Mouse (Mus musculus): ENCODE measurements around the gene Spdef.

Gene Spdef

GRCm38 (mm10) chr17:27726527-27726926, 2.2 kb downstream of the Spdef start:
- no peak for DNase-seq (ENCODE audit: extremely low read depth, insufficient read length, low spot score)

GRCm38 (mm10) chr17:27725412-27725811, 3.3 kb downstream of the Spdef start:
- DNase-seq (ENCODE audit: extremely low read depth, insufficient read length, low spot score) = no peak

- no peak for DNase-seq (ENCODE audit: extremely low read depth, insufficient read length, low spot score)
Observed at GRCm38 (mm10) chr17:27725011-27725410, 3.7 kb downstream of the Spdef start.

- no peak for DNase-seq (ENCODE audit: extremely low read depth, insufficient read length, low spot score)
Observed at GRCm38 (mm10) chr17:27724327-27724726, 4.4 kb downstream of the Spdef start.

- no peak for DNase-seq (ENCODE audit: extremely low read depth, insufficient read length, low spot score)
Observed at GRCm38 (mm10) chr17:27721125-27721664, 7.6 kb downstream of the Spdef start.

GRCm38 (mm10) chr17:27720326-27720725, 8.4 kb downstream of the Spdef start:
- DNase-seq (ENCODE audit: extremely low read depth, insufficient read length, low spot score) = no peak

GRCm38 (mm10) chr17:27719663-27720062, 9.1 kb downstream of the Spdef start:
- DNase-seq (ENCODE audit: extremely low read depth, insufficient read length, low spot score) = no peak

- DNase-seq (ENCODE audit: extremely low read depth, insufficient read length, low spot score) = no peak
Observed at GRCm38 (mm10) chr17:27718250-27718649, 10.5 kb downstream of the Spdef start.

GRCm38 (mm10) chr17:27716804-27717203, 12.0 kb downstream of the Spdef start:
- DNase-seq (ENCODE audit: extremely low read depth, insufficient read length, low spot score) = no peak

GRCm38 (mm10) chr17:27712832-27713231, 15.9 kb downstream of the Spdef start:
- no peak for DNase-seq (ENCODE audit: extremely low read depth, insufficient read length, low spot score)

- no peak for DNase-seq (ENCODE audit: extremely low read depth, insufficient read length, low spot score)
Observed at GRCm38 (mm10) chr17:27709650-27710049, 19.1 kb downstream of the Spdef start.

GRCm38 (mm10) chr17:27707954-27708661, 20.6 kb downstream of the Spdef start:
- no peak for DNase-seq (ENCODE audit: extremely low read depth, insufficient read length, low spot score)

GRCm38 (mm10) chr17:27705661-27706060, 23.1 kb downstream of the Spdef start:
- no peak for DNase-seq (ENCODE audit: extremely low read depth, insufficient read length, low spot score)

- DNase-seq (ENCODE audit: extremely low read depth, insufficient read length, low spot score) = no peak
Observed at GRCm38 (mm10) chr17:27703961-27704621, 24.7 kb downstream of the Spdef start.

- no peak for DNase-seq (ENCODE audit: extremely low read depth, insufficient read length, low spot score)
Observed at GRCm38 (mm10) chr17:27702518-27702917, 26.2 kb downstream of the Spdef start.

GRCm38 (mm10) chr17:27701856-27702255, 26.9 kb downstream of the Spdef start:
- no peak for DNase-seq (ENCODE audit: extremely low read depth, insufficient read length, low spot score)

GRCm38 (mm10) chr17:27700812-27701211, 27.9 kb downstream of the Spdef start:
- DNase-seq (ENCODE audit: extremely low read depth, insufficient read length, low spot score) = no peak

- no peak for DNase-seq (ENCODE audit: extremely low read depth, insufficient read length, low spot score)
Observed at GRCm38 (mm10) chr17:27699641-27700244, 29.0 kb downstream of the Spdef start.

- no peak for DNase-seq (ENCODE audit: extremely low read depth, insufficient read length, low spot score)
Observed at GRCm38 (mm10) chr17:27690993-27691693, 37.6 kb downstream of the Spdef start.

- no peak for DNase-seq (ENCODE audit: extremely low read depth, insufficient read length, low spot score)
Observed at GRCm38 (mm10) chr17:27686395-27686794, 42.4 kb downstream of the Spdef start.

GRCm38 (mm10) chr17:27685550-27685913, 43.2 kb downstream of the Spdef start:
- DNase-seq (ENCODE audit: extremely low read depth, insufficient read length, low spot score) = no peak
